In the genomic region with DNA sequence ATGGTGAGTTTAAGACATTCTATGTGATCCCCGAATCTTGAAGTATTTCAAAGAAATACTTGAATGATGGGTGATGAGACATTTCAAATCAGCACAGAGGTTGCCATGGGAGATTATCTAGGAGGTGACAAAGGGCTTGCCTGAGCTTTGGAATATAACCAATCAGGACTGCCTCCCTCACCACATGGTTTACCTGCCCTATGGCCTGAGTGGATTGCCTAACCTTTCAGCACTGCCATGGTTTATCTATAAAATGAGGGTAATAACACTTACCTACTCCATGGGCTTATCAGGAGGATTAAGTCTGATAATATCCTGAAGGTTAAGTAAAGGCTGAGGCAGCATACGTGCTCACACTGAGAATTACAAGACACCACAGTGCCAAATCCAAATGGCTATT, we compare ENCODE assay signal across 26 mouse cellular contexts.
A peak's percentile ranks its signal among the peaks of the same experiment; 100 is the strongest.
DNase-seq lines count a peak whose midpoint lies in the region; ATAC-seq and TF ChIP-seq lines count a peak whose summit lies in the region.
"Had no signal": no experiment of that assay in that cellular context is flagged by ENCODE, and none has a peak within 500 bp of the region (broad histone marks: within the 10 kb centered on the region; RNA-seq: fewer than 3 reads in every experiment).

No protein-coding gene starts in this region.

- peaks cover 15% of the 10 kb centered on the region for H3K4me1 ChIP-seq in liver, adult 2 months (ENCODE audit: control insufficient read depth, insufficient read depth, low read length)
- no peaks in the 10 kb centered on the region for H3K4me1 ChIP-seq in liver, embryonic 12.5 days
- no peaks in the 10 kb centered on the region for H3K4me1 ChIP-seq in midbrain, embryonic 15.5 days
- no peaks in the 10 kb centered on the region for H3K4me1 ChIP-seq in midbrain, embryonic 16.5 days (ENCODE audit: control insufficient read depth, insufficient read depth, low read length)
- peaks cover 6% of the 10 kb centered on the region for H3K4me1 ChIP-seq in liver, postnatal 0 days (ENCODE audit: insufficient read depth)
- H3K4me1 ChIP-seq: forebrain, embryonic 13.5 days; midbrain, embryonic 12.5 days; neural tube, embryonic 12.5 days had no signal

- H3K27me3 ChIP-seq in liver, adult 2 months (ENCODE audit: control insufficient read depth, insufficient read depth, low read length), result no peaks in the 10 kb centered on the region
- H3K27me3 ChIP-seq in liver, embryonic 12.5 days (replicated peaks), result no peaks in the 10 kb centered on the region
- H3K27me3 ChIP-seq in midbrain, embryonic 15.5 days (replicated peaks), result no peaks in the 10 kb centered on the region
- no peaks in the 10 kb centered on the region for H3K27me3 ChIP-seq in midbrain, embryonic 16.5 days (ENCODE audit: control insufficient read depth, insufficient read depth, low read depth, low read length)
- no peaks in the 10 kb centered on the region for H3K27me3 ChIP-seq in liver, postnatal 0 days (ENCODE audit: insufficient read depth, low read length)
- H3K27me3 ChIP-seq: CH12.LX; forebrain, embryonic 13.5 days; heart, embryonic 13.5 days; midbrain, embryonic 12.5 days; neural tube, embryonic 12.5 days had no signal

- no peak for ATAC-seq in liver, embryonic 12.5 days
- peak; percentile 33; the same call in 1 of the 2 replicates for ATAC-seq in midbrain, embryonic 15.5 days (replicated peaks)
- ATAC-seq in midbrain, embryonic 16.5 days, result no peak
- peak; percentile 86 for ATAC-seq in liver, postnatal 0 days
- no peak for ATAC-seq in megakaryocyte progenitor cell, adult 5-6 weeks (replicated peaks; ENCODE audit: poor library complexity)
- ATAC-seq: forebrain, embryonic 13.5 days had no signal

- H3K4me2 ChIP-seq in liver, embryonic 12.5 days, result no peak overlapping the region
- no peak overlapping the region for H3K4me2 ChIP-seq in midbrain, embryonic 15.5 days
- H3K4me2 ChIP-seq in midbrain, embryonic 16.5 days (ENCODE audit: low read length), result no peak overlapping the region
- no peak overlapping the region for H3K4me2 ChIP-seq in liver, postnatal 0 days (ENCODE audit: low read depth, low read length)
- H3K4me2 ChIP-seq: forebrain, embryonic 13.5 days; heart, embryonic 13.5 days; hindbrain, embryonic 14.5 days; lung, embryonic 14.5 days; midbrain, embryonic 12.5 days; neural tube, embryonic 12.5 days had no signal

- H3K9ac ChIP-seq in liver, adult 2 months (ENCODE audit: low read depth, low read length), result no peak overlapping the region
- H3K9ac ChIP-seq in liver, embryonic 12.5 days, result no peak overlapping the region
- no peak overlapping the region for H3K9ac ChIP-seq in midbrain, embryonic 15.5 days
- no peak overlapping the region for H3K9ac ChIP-seq in midbrain, embryonic 16.5 days (ENCODE audit: low read depth, low read length)
- H3K9ac ChIP-seq in liver, postnatal 0 days (replicated peaks), result no peak overlapping the region
- H3K9ac ChIP-seq: forebrain, embryonic 13.5 days; heart, embryonic 13.5 days; hindbrain, embryonic 14.5 days; lung, embryonic 14.5 days; midbrain, embryonic 12.5 days; neural tube, embryonic 12.5 days had no signal

- no peaks in the 10 kb centered on the region for H3K9me3 ChIP-seq in liver, embryonic 12.5 days (replicated peaks)
- no peaks in the 10 kb centered on the region for H3K9me3 ChIP-seq in midbrain, embryonic 15.5 days
- no peaks in the 10 kb centered on the region for H3K9me3 ChIP-seq in midbrain, embryonic 16.5 days (replicated peaks; ENCODE audit: control insufficient read depth, low read length, poor library complexity, severe bottlenecking)
- H3K9me3 ChIP-seq in liver, postnatal 0 days (ENCODE audit: low read length), result no peaks in the 10 kb centered on the region
- H3K9me3 ChIP-seq: forebrain, embryonic 13.5 days; heart, embryonic 13.5 days; midbrain, embryonic 12.5 days; neural tube, embryonic 12.5 days had no signal

- H3K27ac ChIP-seq in liver, adult 2 months (replicated peaks; ENCODE audit: insufficient read depth, low read depth, low read length), result peak overlapping the region; percentile 78
- H3K27ac ChIP-seq in liver, embryonic 12.5 days, result no peak overlapping the region
- no peak overlapping the region for H3K27ac ChIP-seq in midbrain, embryonic 15.5 days
- no peak overlapping the region for H3K27ac ChIP-seq in midbrain, embryonic 16.5 days (ENCODE audit: low read length)
- H3K27ac ChIP-seq in liver, postnatal 0 days (ENCODE audit: low read depth), result 0 out of 2 replicates have a peak overlapping the region, but pooled peaks have one; percentile 36
- H3K27ac ChIP-seq: forebrain, embryonic 13.5 days; heart, embryonic 13.5 days; hindbrain, embryonic 14.5 days; midbrain, embryonic 12.5 days; neural tube, embryonic 12.5 days had no signal

- 31% methylated on average over 2 of the region's 2 CpGs for WGBS in liver, adult 2 months
- 48% methylated on average over 2 of the region's 2 CpGs for WGBS in liver, embryonic 12.5 days (ENCODE audit: insufficient replicate concordance)
- 48% methylated on average over 2 of the region's 2 CpGs for WGBS in midbrain, embryonic 15.5 days
- 49% methylated on average over 2 of the region's 2 CpGs for WGBS in midbrain, embryonic 16.5 days
- 49% methylated on average over 2 of the region's 2 CpGs for WGBS in liver, postnatal 0 days (ENCODE audit: insufficient replicate concordance)

- peak; percentile 97 for DNase-seq in liver, adult 2 months (ENCODE audit: extremely low read depth, low read depth, low spot score)
- peak; percentile 16 for DNase-seq in liver, postnatal 0 days
- no peak for DNase-seq in layer of hippocampus, postnatal 10 days (ENCODE audit: low spot score in 2 of 2)
- DNase-seq: adrenal gland, adult 8-10 months; cerebellum, adult 9-10 months; cerebellum, postnatal 36 days; gastrocnemius, postnatal 10 days; heart, postnatal 10 days; kidney, adult 9 months; kidney, postnatal 10 days; left cerebral cortex, postnatal 4 days; lung, embryonic 14.5 days; lung, postnatal 14 days; right cerebral cortex, adult 18-20 months; right cerebral cortex, postnatal 4 days had no signal

- TF ChIP-seq POLR2A in liver, adult 2 months (IDR thresholded peaks at IDR 0.05; ENCODE audit: extremely low read depth, insufficient read depth, low read length), result no peak

- peaks cover 6% of the 10 kb centered on the region; the same call in 1 of the 2 replicates for H3K79me2 ChIP-seq in liver, adult 2 months (ENCODE audit: control insufficient read depth, insufficient read depth, low read length)

- no peaks in the 10 kb centered on the region for H3K36me3 ChIP-seq in liver, adult 2 months (ENCODE audit: control insufficient read depth, insufficient read depth, low read length)
- no peaks in the 10 kb centered on the region for H3K36me3 ChIP-seq in liver, embryonic 12.5 days
- H3K36me3 ChIP-seq in midbrain, embryonic 15.5 days (replicated peaks), result no peaks in the 10 kb centered on the region
- no peaks in the 10 kb centered on the region for H3K36me3 ChIP-seq in midbrain, embryonic 16.5 days (ENCODE audit: control insufficient read depth, insufficient read depth, low read length)
- no peaks in the 10 kb centered on the region for H3K36me3 ChIP-seq in liver, postnatal 0 days (replicated peaks; ENCODE audit: insufficient read depth, low read length)
- H3K36me3 ChIP-seq: heart, embryonic 13.5 days; midbrain, embryonic 12.5 days; neural tube, embryonic 12.5 days had no signal

- no peak for TF ChIP-seq EP300 in liver, postnatal 0 days (IDR thresholded peaks at IDR 0.05; ENCODE audit: low read depth)

- H3K4me3 ChIP-seq in liver, adult 2 months (ENCODE audit: insufficient read depth, low read depth, low read length), result no peak overlapping the region
- H3K4me3 ChIP-seq in liver, embryonic 12.5 days, result no peak overlapping the region
- no peak overlapping the region for H3K4me3 ChIP-seq in midbrain, embryonic 15.5 days
- no peak overlapping the region for H3K4me3 ChIP-seq in midbrain, embryonic 16.5 days (ENCODE audit: low read depth, low read length)
- no peak overlapping the region for H3K4me3 ChIP-seq in liver, postnatal 0 days (ENCODE audit: low read depth, low read length)
- H3K4me3 ChIP-seq: forebrain, embryonic 13.5 days; heart, embryonic 13.5 days; midbrain, embryonic 12.5 days; myocyte; neural tube, embryonic 12.5 days had no signal

- no peak for TF ChIP-seq CTCF in liver, adult 2 months (IDR thresholded peaks at IDR 0.05; ENCODE audit: low read depth, low read length)
- TF ChIP-seq CTCF in liver, postnatal 0 days (IDR thresholded peaks at IDR 0.05; ENCODE audit: low read depth), result no peak

Comparison
In these comparisons a context has a peak if more than half of its experiments do, and no peak if none do; other contexts are left out.
1. H3K27ac ChIP-seq: peak in liver, adult 2 months (single experiment) and liver, postnatal 0 days (single experiment); none in liver, embryonic 12.5 days (single experiment), midbrain, embryonic 15.5 days (single experiment) and midbrain, embryonic 16.5 days (single experiment).
2. ATAC-seq: peak in midbrain, embryonic 15.5 days (single experiment) and liver, postnatal 0 days (single experiment); none in liver, embryonic 12.5 days (single experiment), midbrain, embryonic 16.5 days (single experiment) and megakaryocyte progenitor cell, adult 5-6 weeks (single experiment).
3. DNase-seq: peak in liver, adult 2 months (single experiment) and liver, postnatal 0 days (single experiment); none in layer of hippocampus, postnatal 10 days (0 of 2).